Mouse (Mus musculus) lung, adult 2 months (tissue): ENCODE data around the gene Nipal3.

Experiments used
- CTCF ChIP-seq: fragments of 200-500 bp; IDR thresholded peaks from 2 replicates; pipeline ENCODE4 v1.5.1; 2011; ENCODE audit warnings: mild to moderate bottlenecking, low read length, control low read depth; ENCODE audit not compliant: insufficient read depth
- POLR2A ChIP-seq: fragments of 200-500 bp; IDR thresholded peaks from 2 replicates; pipeline ENCODE4 v1.6.1; 2011; ENCODE audit warnings: low read depth, mild to moderate bottlenecking, control low read depth, low read length, borderline replicate concordance; ENCODE audit errors: extremely low read depth

- no peak for TF ChIP-seq CTCF
- peak; percentile 3; the same call in 1 of the 2 replicates for TF ChIP-seq POLR2A
These were observed 61.1 kb downstream of the Nipal3 start, which contains the start of gene Rcan3 for GRCm38 (mm10) chr4:135433443-135434394.
